Mouse (Mus musculus) forebrain, embryonic 14.5 days (tissue): Measurements from ENCODE around the gene Gla. TPM values are rescaled to one million over a fixed set of nuclear protein-coding genes. Genes with fewer than 3 reads are reported as not detected.

Source experiments
- ATAC-seq: fragments of 200-750 bp; cut with Nextera tagmentation; 2 replicates; pipeline ENCODE4 v1.8.0; 2017; ENCODE audit warnings: mild to moderate bottlenecking, moderate library complexity
- DNase-seq: peaks from one replicate; pipeline ENCODE4 v3.0.0-alpha.2; 2015; ENCODE audit warnings: low spot score
- H3K27ac ChIP-seq: fragments of 300-500 bp; sonication (generic); 2 replicates; pipeline ENCODE4 v1.5.1; 2014; ENCODE audit warnings: low read depth, mild to moderate bottlenecking, control low read depth, low read length, moderate library complexity
- H3K27me3 ChIP-seq: fragments of 300-500 bp; sonication (generic); replicated peaks from 2 replicates; pipeline ENCODE4 v1.6.1; 2014; ENCODE audit warnings: low read length, control low read depth, mixed read lengths; ENCODE audit not compliant: control insufficient read depth, insufficient read depth
- H3K36me3 ChIP-seq: fragments of 300-500 bp; sonication (generic); 2 replicates; pipeline ENCODE4 v1.6.1; 2014; ENCODE audit warnings: low read length, control low read depth; ENCODE audit not compliant: control insufficient read depth, insufficient read depth
- H3K4me1 ChIP-seq: fragments of 300-500 bp; sonication (generic); 2 replicates; pipeline ENCODE4 v1.6.1; 2014; ENCODE audit warnings: antibody characterized with exemption, low read length, control low read depth; ENCODE audit not compliant: control insufficient read depth, insufficient read depth
- H3K4me2 ChIP-seq: fragments of 300-500 bp; sonication (generic); 2 replicates; pipeline ENCODE4 v1.6.1; 2014; ENCODE audit warnings: mild to moderate bottlenecking, control low read depth, low read length
- H3K4me3 ChIP-seq: fragments of 300-500 bp; sonication (generic); 2 replicates; pipeline ENCODE4 v1.5.1; 2014; ENCODE audit warnings: low read depth, low read length, control low read depth
- H3K9ac ChIP-seq: fragments of 300-500 bp; sonication (generic); 2 replicates; pipeline ENCODE4 v1.6.1; 2014; ENCODE audit warnings: mild to moderate bottlenecking, low read length, control low read depth, moderate library complexity
- H3K9me3 ChIP-seq: fragments of 300-500 bp; sonication (generic); replicated peaks from 2 replicates; pipeline ENCODE4 v1.6.1; 2016; ENCODE audit warnings: low read length, control low read depth, mixed read lengths; ENCODE audit not compliant: control insufficient read depth
- WGBS: fragments of 180-500 bp; shearing (Covaris S2); extraction: QIAGEN DNeasy Blood & Tissue Kit; methylation state at CpG from one replicate; pipeline ENCODE4 v1.1.7; 2014; 5-methylcytosine and 5-hydroxymethylcytosine counted together
- polyA plus RNA-seq: library from polyadenylated mRNA; unstranded; fragments of >200 nt; fragmentation: Nextera tagmentation; extraction: Ambion mirVana; gene quantifications from 2 replicates; pipeline ENCODE4 v1.2.1, GENCODE M21; 2014

Gla gene
- polyA plus RNA-seq = 2.3 and 3.0 TPM in 2 replicates

DNA sequence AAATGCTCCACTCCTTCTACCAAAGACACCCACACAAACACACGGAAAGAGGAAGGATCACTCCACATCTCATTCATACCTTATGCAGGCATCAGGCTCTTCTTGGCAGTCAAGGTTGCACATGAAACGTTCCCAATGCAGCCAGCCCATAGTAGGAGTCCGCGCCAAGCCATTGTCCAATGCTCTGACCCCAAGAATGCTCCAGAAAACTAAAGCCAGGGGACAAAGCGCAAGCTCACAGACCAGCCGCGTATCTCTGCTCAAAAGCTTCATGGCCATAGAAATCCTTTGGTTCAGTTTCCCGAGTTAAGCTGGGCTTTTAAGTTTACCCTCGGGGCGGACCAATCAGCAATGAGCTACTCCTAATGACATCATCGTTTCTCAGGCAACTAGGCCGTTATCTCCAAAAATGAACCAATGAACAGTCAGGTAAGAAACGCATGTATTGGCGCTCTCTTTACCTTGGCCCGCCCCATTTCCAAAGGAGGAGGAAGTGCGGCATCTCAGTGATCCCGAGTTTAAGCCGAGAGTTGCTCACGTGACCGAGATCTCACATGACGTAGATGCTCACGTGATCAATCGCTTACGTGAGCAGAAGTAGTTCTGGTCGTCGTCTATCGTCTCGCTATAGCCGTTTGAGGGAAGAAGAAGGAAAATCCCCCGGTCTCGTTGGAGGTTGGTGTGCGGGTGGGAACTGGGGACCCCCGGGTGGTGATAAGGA is at the start of gene Gla, which contains the start of gene Hnrnph2:
Gene Gla, minus strand, starts transcription at position 467 of the 721 bp plus-strand sequence.
Gene Hnrnph2, plus strand, starts transcription at position 521 of the 721 bp plus-strand sequence.
- ATAC-seq = peak; percentile 98
- WGBS = 30% methylated on average over 33 of the region's 33 CpGs
- H3K27me3 ChIP-seq = no peaks in the 10 kb centered on the region
- no peaks in the 10 kb centered on the region for H3K9me3 ChIP-seq
- H3K27ac ChIP-seq = peak within 1 kb of the TSS; percentile 93
- no peaks in the 10 kb centered on the region; the same call in 1 of the 2 replicates for H3K36me3 ChIP-seq
- peak; percentile 98 for DNase-seq
- peaks cover 3% of the 10 kb centered on the region for H3K4me1 ChIP-seq
- peak within 1 kb of the TSS; percentile 56 for H3K4me2 ChIP-seq
- peak within 1 kb of the TSS; percentile 66 for H3K9ac ChIP-seq
- H3K4me3 ChIP-seq = peak within 1 kb of the TSS; percentile 45

DNA sequence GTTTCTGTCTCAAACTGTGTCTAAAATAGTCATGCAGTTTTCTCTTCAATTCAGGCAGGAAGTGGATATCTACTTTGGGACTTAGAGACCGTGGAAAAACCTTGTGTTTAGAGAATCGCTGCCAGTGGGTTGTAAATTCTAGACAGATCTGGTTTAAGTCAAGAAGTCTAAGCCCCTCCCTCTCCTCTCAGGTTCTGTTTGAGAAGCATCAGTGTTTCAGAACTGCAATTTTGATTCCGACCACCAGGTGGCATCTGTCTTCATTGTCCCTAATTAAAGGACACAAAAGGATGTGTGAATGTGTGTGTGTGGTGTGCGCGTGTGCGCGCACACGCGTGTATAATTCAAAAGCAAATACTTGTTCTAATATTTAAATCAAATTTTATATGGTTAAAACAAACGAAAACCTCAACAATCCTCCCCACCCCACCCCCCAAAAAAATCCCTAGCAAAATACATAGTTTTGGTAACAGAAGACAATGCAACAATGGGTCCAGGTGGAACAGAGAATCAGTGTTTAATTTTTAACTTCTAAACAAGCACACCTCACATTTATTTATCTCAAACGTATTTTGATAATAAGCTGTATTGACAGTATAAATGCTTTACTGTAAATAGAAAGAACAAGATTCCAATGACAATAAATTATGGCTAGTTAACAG is 47.2 kb upstream of the Gla start:
- H3K36me3 ChIP-seq = no peaks in the 10 kb centered on the region
- H3K27me3 ChIP-seq = no peaks in the 10 kb centered on the region
- no peak overlapping the region for H3K4me3 ChIP-seq
- no peak overlapping the region for H3K9ac ChIP-seq
- H3K27ac ChIP-seq = no peak overlapping the region
- no peak overlapping the region for H3K4me2 ChIP-seq
- peak; percentile 81 for ATAC-seq
- 23% methylated on average over 11 of the region's 11 CpGs for WGBS
- DNase-seq = peak; percentile 94
- no peaks in the 10 kb centered on the region for H3K4me1 ChIP-seq
- no peaks in the 10 kb centered on the region for H3K9me3 ChIP-seq

DNA sequence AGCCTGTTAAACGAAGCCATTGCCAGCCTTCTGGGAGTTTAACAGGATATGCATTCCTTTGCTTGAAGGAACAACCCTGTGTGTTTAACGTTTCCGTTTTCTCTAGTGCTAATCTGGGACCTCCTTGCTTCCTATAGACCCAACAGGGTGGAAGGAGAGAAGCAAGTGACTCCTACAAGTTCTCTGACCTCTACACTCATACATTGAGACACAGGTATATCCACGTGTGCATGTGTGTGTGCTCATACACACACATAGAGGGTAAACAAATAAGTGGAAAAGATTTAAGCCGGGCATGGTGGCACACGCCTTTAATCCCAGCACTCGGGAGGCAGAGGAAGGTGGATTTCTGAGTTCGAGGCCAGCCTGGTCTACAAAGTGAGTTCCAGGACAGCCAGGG is 46.5 kb upstream of the Gla start:
- H3K9me3 ChIP-seq = no peaks in the 10 kb centered on the region
- no peak for ATAC-seq
- 85% methylated on average over 8 of the region's 8 CpGs for WGBS
- no peaks in the 10 kb centered on the region for H3K4me1 ChIP-seq
- no peak overlapping the region for H3K9ac ChIP-seq
- H3K4me3 ChIP-seq = no peak overlapping the region
- no peak for DNase-seq
- H3K27me3 ChIP-seq = no peaks in the 10 kb centered on the region
- no peak overlapping the region for H3K27ac ChIP-seq
- no peaks in the 10 kb centered on the region for H3K36me3 ChIP-seq
- no peak overlapping the region for H3K4me2 ChIP-seq

DNA sequence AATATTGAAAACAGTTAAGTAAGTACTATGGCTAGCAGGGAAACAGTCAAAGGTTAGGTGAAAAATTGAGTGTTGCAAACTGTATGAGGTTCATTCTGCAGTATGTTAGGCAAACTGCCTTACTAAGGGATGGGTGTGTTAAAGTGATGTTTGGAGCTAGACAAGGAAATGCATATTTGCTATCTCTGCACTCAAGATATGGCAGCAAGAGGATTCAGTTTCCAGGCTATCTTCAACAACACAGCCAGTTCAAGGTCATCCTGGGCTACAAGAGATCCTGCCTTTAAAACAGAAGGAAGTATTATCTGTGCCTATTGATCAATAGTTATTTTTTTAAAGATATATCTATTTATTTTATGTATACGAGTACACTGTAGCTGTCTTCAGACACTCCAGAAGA is 45.4 kb upstream of the Gla start:
- no peak for ATAC-seq
- Histone ChIP-seq H3K9me3 (no peaks in the 10 kb centered on the region), H3K4me2 (no peak overlapping the region), H3K36me3 (no peaks in the 10 kb centered on the region), H3K4me3 (no peak overlapping the region), H3K27me3 (no peaks in the 10 kb centered on the region), H3K27ac (no peak overlapping the region), H3K9ac (no peak overlapping the region), H3K4me1 (no peaks in the 10 kb centered on the region)
- DNase-seq = no peak
- WGBS = 86% methylated on average over 1 of the region's 1 CpGs

DNA sequence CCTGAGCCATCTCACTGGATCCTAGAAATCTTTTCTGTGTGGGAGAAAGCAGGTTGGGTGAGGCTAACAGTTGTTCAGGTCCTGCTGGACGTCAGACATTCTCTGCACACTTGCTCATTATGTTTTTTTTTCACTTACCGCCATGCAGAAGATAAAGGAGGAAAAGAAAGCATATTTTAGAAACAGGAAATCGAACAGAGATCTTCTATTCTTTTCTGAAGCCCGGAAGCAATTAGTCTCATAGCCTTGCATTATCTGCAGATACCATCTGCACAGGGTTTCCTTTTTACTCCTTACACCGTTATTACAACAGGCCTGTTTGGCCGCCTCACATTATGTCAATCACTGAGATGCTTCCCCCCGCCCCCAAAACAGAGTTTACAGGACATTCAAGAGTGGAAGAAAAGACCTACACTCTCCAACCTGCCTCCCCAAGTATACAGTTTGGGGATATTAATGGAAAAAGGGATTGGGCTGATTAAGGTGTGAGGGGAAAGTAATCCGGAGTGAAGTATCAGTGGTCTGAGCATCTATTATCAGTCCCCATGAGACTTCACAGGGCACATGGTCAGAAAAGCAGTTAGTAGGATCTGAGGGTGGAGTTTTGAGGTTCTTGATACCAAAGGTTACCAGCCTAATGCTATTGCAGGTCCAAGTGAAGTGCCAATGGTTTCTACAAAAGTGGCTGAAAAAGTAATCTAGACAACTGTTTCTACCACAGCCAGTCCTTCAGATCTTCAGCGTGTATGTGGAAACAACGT is 40.3 kb upstream of the Gla start:
- Histone ChIP-seq H3K9me3 (no peaks in the 10 kb centered on the region), H3K4me3 (no peak overlapping the region), H3K9ac (no peak overlapping the region), H3K4me1 (no peaks in the 10 kb centered on the region), H3K4me2 (no peak overlapping the region), H3K27ac (no peak overlapping the region), H3K27me3 (no peaks in the 10 kb centered on the region), H3K36me3 (no peaks in the 10 kb centered on the region)
- 59% methylated on average over 10 of the region's 10 CpGs for WGBS
- no peak for ATAC-seq
- DNase-seq = no peak

DNA sequence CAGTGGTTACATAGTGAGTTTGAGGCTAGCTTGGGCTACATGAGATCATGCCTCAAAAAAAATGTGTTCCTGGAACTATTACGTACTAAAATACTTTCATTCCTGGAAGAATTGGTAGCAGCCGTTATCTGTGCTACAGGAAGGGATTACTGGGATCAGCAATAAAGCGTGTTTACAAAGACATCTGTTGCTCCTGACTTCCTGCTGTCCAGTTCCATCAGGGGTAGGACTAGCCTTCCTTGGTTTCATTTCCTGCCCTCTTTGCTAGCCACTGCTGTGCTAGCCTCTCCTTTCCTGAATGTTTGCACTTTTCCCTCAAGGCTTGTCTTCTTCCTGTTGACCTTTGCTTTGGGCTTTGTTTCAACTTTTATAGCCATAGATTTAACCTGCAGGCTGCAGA is 34.9 kb upstream of the Gla start:
- Histone ChIP-seq H3K4me1 (no peaks in the 10 kb centered on the region), H3K36me3 (no peaks in the 10 kb centered on the region), H3K4me2 (no peak overlapping the region), H3K27ac (no peak overlapping the region), H3K27me3 (no peaks in the 10 kb centered on the region), H3K9me3 (no peaks in the 10 kb centered on the region), H3K9ac (no peak overlapping the region), H3K4me3 (no peak overlapping the region)
- DNase-seq (no peak), ATAC-seq (no peak)
- 82% methylated on average over 3 of the region's 3 CpGs for WGBS

DNA sequence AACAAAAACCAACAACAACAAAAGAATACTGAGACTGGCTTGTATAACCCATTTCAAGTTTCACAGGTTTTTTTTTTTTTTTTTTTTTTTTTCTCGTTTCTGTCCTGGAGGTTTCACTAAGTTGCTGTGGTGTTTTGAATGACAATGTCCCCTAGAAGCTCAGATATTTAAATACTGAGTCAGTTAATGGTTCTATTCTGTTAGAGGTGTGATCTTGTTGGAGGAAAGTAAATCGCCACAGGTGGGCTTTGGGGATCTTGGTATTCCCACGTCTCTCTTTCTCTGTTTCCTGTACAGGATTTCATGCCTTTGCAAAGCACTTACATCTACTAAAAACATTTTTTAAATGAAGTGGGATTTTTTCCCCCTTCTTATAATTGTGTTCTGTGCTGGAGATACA is 34.2 kb upstream of the Gla start:
- no peak overlapping the region for H3K4me2 ChIP-seq
- DNase-seq = no peak
- H3K27me3 ChIP-seq = no peaks in the 10 kb centered on the region
- H3K36me3 ChIP-seq = no peaks in the 10 kb centered on the region
- ATAC-seq = no peak
- no peak overlapping the region for H3K27ac ChIP-seq
- no peak overlapping the region for H3K4me3 ChIP-seq
- 55% methylated on average over 3 of the region's 3 CpGs for WGBS
- no peaks in the 10 kb centered on the region for H3K4me1 ChIP-seq
- H3K9ac ChIP-seq = no peak overlapping the region
- no peaks in the 10 kb centered on the region for H3K9me3 ChIP-seq

DNA sequence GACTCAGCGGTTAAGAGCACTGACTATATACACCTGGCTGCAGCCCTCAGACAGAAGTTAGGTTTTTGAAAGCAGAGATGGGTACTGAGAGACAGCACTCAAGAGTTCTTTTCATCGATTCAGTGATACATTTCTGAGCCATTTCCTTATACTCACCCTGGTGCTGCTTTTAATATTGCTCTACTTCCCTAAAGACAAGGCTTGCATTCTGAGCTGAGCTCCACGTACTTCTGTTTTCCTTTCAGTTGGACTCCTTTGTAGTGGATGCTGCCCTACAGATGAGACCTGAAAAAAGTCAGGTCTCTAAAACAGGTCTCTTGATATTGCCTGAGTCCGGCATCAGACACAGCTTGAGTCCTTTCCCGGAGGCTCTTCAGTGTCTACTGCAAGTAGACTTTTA is 31.8 kb upstream of the Gla start:
- no peaks in the 10 kb centered on the region for H3K9me3 ChIP-seq
- H3K4me3 ChIP-seq = no peak overlapping the region
- H3K4me1 ChIP-seq = no peaks in the 10 kb centered on the region
- no peak overlapping the region for H3K4me2 ChIP-seq
- no peak overlapping the region for H3K27ac ChIP-seq
- H3K36me3 ChIP-seq = no peaks in the 10 kb centered on the region
- DNase-seq = no peak
- no peaks in the 10 kb centered on the region for H3K27me3 ChIP-seq
- 88% methylated on average over 5 of the region's 5 CpGs for WGBS
- H3K9ac ChIP-seq = no peak overlapping the region
- no peak for ATAC-seq
